Mouse (Mus musculus) brain, embryonic 18.5 days (tissue): Measurements from ENCODE around the gene Vmn1r211.
"Not testable (repeated sequence)": the region's sequence is repeated elsewhere in the genome, so short reads cannot be mapped to it uniquely, and the experiment has no call there.

Experiments
- DNase-seq: peaks from one replicate; pipeline ENCODE4 v3.0.0-alpha.2; 2012; ENCODE audit warnings: low read depth, low spot score

Vmn1r211 gene

GRCm38 (mm10) chr13:22857461-22857860 lies at the start of gene Vmn1r211:
Gene Vmn1r211 (minus strand): TSS chr13:22857561.
- no peak for DNase-seq

GRCm38 (mm10) chr13:22884105-22884504 lies 26.7 kb upstream of the Vmn1r211 start, which contains the start of gene Vmn1r212:
Gene Vmn1r212 (minus strand): TSS chr13:22884205.
- no peak for DNase-seq

- DNase-seq, result no peak
Measured at GRCm38 (mm10) chr13:22879257-22879656, 21.9 kb upstream of the Vmn1r211 start.

DNA sequence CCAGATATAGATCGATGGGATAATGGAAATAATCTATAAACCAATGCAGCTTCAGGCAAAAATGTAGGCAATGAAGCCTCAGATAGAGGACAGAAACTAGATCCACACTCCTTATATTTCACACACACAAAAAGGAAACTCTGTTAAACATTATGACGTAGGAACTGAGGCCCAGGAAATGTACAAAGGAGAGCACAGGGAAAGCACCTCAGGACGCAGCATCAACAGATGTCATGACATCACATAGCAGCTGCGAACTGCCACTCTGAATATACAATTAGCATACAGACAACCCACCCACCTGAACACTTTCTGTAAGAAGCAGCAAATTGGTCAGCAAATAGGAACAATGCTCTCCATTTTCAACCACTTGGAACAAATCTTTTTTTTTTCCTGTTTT lies 2.6 kb downstream of the Vmn1r211 start:
- DNase-seq, result no peak

DNA sequence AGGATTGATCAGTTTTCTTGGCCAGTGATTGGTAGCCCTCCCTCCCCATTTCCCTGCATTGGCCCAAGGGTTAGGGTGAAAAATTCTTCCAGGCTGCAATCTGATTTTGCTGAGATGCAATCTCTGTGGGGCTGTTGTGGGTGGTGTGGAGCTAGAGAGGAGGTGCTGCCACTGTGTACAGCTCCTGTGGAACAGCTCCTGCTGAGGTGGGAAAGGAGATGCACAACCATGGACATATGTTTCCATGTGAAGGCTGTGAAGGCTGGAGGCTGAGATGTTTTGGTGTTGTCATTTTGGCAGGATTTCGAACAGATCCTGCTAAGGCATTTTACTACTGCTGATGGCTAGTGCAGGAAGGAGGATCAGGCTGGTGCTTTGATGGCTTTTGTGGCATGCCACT lies 10.6 kb downstream of the Vmn1r211 start:
- DNase-seq, result no peak

- not testable (repeated sequence) for DNase-seq
Measured at GRCm38 (mm10) chr13:22844304-22844703, 13.1 kb downstream of the Vmn1r211 start.

DNA sequence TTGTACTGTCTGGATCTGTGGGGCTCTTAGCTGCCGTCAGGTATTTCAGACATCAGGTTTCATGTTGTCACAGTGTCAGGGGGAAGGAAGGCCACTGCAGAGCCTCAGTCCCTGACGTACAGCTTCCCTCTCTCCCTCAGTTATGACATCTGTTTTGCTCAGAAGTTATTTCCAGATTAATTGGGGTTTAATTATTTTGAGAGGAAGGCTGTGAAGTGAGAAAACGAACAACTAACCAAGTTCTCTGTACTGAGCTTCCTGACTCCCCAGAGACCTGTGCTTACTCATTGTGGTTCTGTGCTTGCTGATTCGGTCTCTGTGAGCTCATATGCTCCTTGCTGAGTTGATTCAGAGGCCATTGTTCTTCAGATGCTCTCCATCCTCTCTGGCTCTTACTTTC lies 26.1 kb downstream of the Vmn1r211 start, which contains the start of gene Vmn1r210:
Gene Vmn1r210 (minus strand): TSS at position 101 of the 400 bp plus-strand sequence.
- DNase-seq, result no peak

DNA sequence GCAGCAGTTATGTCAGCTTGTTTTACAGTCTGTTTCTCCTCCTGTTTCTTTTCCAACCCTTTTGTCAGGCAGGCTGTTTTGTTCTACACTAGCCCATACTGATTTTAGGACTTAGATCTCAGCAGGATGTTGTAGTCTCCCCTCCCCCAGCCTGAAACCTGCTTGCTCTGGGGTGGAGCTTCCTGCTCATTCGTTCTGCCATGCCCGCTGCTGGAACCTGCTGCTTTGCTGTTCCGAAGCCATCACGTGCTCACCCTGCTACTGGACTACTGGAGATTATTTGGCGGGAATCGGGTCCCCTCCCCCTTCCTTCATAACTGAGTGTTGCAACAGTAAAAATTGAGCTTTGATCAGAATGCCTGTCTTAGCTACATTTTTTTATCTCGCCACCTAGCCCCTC lies 28.0 kb downstream of the Vmn1r211 start:
- not testable (repeated sequence) for DNase-seq

DNA sequence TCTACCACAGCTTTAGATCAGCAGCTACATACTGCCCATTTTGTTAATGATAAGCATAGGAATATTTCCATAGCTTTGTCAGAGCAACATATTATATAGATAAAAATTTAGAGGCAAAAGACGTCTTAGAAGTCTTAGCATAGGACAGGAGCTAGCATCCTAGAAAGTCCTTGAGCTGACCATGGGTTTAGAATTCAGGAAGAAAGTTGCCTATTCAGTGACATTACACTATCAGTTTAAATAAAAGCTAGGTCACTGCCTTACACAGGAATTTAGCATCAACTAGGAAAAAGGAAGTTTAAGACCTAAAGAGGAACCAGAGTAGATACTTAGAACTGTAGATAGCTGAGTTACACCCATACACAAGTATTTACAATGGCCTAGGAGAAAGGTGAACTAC lies 35.8 kb downstream of the Vmn1r211 start:
- not testable (repeated sequence) for DNase-seq

- DNase-seq, result not testable (repeated sequence)
Measured at GRCm38 (mm10) chr13:22809582-22809981, 47.8 kb downstream of the Vmn1r211 start, which contains the start of gene Vmn1r209. Gene Vmn1r209 (minus strand): TSS chr13:22809682.
